Mouse (Mus musculus) ovary, postnatal 14 days (tissue): ENCODE data around the gene Tbc1d10b.

Source experiments
- DNase-seq: peaks from one replicate; pipeline ENCODE4 v3.0.0; 2022; ENCODE audit warnings: low spot score

Gene Tbc1d10b

GRCm38 (mm10) chr7:127224616-127225015 is 16.3 kb upstream of the Tbc1d10b start:
- DNase-seq = no peak

DNA sequence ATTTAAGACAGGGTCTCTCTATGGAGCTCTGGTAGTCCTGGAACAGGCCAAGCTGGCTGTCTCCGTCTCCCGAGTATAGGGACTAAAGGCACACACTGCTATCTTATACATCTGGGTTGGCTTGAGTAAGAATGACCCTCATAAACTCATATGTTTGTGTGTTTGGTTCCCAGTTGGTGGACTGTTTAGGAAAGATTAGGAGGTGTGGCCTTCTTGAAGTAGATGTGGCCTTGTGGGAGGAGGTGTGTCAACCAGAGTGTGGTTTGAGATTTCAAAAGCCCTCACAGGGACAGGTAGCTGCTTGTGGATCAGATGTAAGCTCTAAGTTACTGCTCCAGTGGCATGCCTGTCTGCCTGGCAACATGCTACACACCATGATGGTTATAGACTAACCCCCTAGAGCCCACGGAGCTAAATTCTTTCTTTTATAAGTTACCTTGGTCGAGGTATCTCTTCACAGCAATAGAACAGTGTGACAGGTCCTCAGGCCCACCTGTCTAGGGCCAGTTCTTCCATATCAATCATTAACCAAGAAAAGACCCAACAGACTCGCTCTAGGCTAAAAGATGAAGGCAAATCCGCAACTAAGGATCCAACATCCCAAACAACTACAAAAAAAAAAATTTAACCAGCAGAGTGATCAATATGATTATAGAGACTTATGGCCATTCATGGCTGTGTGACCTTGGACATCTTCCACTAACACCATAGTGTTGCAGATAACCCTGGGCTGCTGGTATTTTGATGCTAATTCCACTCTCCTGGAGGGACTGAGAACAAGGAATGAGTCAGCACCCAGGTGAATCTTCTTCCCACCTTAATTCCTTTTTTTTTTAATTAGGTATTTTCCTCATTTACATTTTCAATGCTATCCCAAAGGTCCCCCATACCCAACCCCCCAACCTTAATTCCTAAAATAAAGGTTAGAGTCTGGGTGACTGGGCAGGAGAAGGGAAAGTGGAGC is 15.5 kb upstream of the Tbc1d10b start:
- DNase-seq = no peak

- DNase-seq = no peak
Measured at GRCm38 (mm10) chr7:127223106-127223505, 14.8 kb upstream of the Tbc1d10b start.

GRCm38 (mm10) chr7:127220440-127220839 is 12.2 kb upstream of the Tbc1d10b start:
- no peak for DNase-seq

GRCm38 (mm10) chr7:127218670-127219069 is 10.4 kb upstream of the Tbc1d10b start:
- no peak for DNase-seq

DNA sequence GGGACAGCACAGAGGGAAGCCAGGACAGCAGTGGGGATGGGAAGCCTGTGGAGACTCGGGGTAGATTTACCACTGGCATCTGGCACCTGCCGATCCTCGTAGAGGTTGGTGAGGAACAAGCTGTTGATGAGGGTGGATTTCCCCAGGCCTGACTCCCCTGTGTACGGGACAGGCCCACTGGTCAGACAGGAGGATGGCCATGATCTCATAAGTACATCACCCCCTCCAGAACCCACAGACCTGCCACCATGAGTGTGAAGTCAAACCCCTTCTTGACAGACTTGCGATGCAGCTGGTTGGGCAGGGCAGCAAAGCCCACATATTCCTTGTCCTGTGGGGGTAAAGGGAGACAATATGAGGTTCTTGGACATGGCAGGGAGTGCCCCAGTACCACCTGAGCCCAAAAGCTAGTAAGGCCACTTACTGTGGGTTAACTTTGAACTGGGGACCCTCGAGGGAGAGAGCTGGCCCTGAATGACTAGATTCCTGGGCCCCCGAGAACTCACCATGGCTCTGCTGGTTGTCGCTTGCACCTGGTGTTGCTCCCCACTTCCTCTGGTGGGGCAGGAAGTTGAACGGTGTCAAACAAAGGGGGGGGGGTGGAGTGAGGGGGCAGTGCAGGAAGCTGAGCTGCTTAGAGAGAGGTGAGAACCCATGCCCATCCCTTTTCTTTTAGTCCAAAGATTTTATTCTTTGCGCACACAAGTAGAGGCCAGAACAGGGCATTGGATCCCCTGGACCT is 9.8 kb upstream of the Tbc1d10b start:
- no peak for DNase-seq

DNA sequence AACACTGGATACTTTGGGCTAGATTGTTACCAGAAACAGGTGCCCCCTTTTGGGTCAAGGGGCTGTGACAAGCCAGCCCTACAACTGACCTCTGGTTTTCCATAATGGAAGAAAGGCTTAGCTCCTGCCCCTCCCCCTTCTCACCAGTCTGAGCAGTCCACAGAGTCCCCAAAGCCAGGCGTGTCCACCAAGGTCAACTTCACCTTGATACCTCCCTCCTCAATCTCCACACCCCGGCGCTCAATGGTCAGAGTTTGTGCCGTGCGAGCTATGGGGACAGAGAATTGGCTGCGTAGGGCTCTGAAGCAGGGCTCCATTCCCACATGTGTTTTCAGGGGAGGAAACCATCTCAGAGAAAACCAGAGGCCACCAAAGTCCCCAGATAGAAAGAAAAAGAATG is 9.2 kb upstream of the Tbc1d10b start:
- DNase-seq = no peak

DNA sequence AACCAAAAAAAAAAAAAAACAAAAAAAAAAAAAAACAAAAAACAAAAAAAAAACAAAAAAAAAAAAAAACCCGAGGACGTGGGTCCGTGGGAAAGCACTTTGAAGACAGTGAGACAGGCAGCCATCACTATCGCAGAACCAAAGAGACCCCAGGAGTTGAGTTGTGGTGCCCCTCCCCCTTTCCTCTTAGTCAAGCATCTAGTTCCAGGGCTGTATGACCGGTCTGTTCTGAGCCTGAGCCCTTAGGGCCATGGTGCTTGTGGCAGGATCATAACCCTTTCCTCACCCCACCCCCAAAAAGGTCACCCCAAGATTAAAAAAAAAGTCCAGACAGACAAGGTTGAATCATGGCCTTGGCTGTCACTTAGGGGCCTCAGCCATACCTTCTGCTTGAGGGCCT is 8.0 kb upstream of the Tbc1d10b start:
- DNase-seq = no peak

GRCm38 (mm10) chr7:127214981-127215871 is 7.0 kb upstream of the Tbc1d10b start:
- DNase-seq = peak; percentile 49

DNA sequence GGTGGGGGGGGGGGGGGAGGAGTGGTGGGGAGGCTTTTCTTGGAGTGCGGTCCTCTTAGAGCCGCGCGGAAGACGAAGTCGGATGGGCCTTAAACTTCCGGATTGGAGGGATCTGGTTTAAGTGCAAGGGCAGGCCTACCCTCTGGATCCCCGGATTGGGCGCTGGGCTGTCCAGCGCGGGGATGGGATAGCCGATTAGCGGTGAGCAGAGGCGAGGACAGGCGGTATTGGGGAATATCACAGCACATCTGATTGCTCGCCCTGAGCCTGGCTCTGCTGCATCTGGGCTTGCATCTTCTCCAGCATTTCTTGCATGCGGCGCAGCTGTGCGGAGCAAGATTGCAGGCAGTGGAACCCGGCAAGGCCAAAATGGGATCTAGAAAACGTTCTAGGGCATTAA is 6.3 kb upstream of the Tbc1d10b start:
- DNase-seq = no peak

- no peak for DNase-seq
Measured at GRCm38 (mm10) chr7:127213930-127214329, 5.7 kb upstream of the Tbc1d10b start.

DNA sequence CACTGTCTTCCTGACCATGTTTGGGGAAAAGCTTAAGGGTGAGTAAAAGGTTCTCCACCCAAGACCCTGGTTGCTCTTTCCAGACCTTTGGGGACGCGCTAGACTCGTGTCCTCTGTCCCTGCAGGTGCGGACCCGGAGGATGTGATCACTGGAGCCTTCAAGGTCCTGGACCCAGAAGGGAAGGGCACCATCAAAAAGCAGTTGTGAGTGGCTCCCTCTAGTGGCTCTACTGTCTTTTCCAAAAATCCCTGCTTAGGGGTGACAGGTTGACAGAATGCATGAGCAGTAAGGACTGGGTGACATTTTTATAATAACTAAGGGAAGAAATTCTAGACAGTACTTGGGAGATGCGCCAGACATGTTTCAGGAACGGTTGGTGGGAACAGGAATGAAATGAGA is 5.2 kb upstream of the Tbc1d10b start:
- no peak for DNase-seq

DNA sequence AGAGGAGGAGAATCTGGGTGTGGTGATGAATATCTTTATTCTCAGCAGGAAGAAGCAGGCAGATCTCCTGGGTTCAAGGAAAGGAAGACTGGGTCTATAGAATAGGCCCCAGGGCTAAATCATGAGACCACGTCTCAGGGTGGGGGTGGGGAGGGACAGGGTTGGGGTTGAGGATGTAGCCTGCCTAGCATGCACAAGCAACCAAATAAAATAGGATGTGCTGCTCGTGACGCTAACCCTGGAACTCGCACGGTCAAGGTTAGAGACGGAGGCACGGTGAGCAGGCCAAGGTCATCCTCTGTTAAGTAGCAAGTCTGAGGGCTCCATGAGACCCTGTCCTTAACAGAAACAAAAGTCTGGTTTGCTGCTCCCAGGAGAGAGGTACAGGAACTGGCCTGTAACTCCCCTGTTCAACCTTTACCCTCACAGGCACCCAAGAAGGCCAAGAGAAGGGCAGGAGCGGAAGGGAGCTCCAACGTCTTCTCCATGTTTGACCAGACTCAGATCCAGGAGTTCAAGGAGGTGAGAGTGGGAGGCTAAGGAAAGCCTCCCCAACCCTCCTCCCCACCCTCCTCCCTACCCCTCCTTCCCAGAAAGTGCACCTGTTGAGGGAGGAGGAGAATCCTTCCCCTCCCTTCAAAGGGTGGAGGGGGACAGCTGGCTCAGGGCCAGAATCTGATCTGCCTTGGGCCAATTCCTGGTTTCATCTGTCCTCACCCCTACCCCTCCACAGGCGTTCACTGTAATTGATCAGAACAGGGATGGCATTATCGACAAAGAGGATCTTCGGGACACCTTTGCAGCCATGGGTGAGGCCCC is 4.4 kb upstream of the Tbc1d10b start:
- DNase-seq = no peak

- DNase-seq = no peak
Measured at GRCm38 (mm10) chr7:127211014-127211745, 2.9 kb upstream of the Tbc1d10b start.

GRCm38 (mm10) chr7:127210266-127210665 is 2.0 kb upstream of the Tbc1d10b start:
- no peak for DNase-seq

- no peak for DNase-seq
Measured at GRCm38 (mm10) chr7:127209851-127210250, 1.6 kb upstream of the Tbc1d10b start.

DNA sequence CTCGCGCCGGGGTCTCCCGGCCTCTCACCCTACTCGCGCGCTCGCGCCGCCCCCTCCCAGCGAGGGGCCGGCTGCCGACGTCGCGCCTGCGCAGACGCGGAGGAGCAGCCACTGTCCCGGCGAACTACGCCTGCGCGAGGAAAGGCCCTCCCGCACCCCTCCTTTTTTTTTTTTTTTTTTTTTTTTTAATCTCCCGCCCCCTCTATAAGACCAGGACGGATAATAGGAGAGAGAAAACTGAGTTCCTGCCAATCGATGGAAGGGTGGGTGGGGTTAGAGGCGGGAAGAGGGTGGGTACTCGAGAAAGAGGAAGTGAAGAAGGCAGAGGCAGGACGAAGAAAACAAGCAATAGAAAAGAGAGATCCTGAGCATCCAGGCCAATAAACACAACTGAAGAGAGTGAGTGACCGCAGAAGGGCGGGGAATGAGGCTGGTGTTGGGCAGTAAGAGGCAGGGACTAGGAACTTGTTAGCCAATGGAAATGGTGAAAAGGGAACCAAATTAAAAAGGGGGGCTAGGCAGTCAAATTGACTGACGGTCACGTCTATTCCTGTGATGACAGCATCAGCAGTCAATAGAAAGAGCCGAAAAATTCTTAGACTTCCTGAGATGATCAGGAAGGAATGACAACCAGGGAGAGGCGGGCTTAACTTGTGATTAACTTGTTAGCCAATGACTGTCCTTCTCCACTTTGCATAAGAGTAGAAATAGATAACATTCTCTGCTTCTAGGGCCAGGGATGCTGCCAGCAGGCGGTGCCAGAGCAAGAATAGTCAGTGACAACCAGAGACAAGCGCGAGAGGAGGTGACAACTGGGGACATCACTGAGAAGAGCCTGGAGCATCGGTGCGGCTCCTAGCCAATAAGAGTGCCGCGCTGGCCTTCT is 528 bp upstream of the Tbc1d10b start, which contains the start of gene Mylpf:
Gene Mylpf (plus strand): TSS at position 338 of the 886 bp plus-strand sequence.
- DNase-seq = peak; percentile 89

DNA sequence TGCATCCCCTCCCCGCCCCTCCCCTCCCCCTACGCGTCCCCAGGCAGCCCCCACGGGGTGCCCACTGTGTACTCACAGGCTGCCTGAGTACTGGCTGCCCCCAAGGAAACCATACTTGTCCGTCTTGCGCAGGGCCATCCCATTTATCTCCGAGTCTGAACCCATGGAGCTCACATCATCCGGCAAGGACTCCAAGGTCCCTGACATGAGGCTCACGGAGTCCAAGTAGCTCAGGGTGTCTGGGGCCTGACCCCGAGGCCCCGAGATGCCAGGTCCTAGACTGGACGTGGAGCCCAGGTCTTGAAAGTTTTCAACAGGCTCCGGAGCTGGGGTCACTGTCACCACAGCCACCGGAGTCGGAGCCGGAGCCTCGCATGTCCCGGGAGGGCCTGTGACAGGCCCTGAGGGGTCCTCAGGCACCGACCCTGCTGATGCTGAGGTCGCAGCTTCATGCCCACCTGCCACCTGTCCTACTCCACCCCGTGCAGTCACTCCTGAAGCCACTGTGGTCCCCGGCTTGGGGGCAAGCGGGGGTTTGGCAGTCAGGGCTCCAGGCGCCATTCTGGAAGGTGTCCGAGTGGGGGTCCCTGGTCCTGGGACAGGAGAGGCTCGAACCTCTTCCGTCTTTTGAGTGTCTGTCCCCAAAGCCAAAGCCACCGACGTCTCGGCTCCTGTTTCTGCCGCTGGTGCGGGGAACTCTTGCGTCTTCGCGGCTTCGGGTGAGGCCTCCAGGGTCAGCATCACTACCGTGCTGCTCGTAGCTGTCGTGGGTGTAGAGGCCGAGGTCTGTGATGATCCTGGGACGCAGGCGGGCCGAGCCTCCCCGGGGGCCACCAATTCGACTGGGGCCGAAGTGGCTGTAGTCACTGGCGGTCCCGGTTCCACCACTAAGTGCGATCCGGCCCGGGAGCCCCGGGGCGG is 634 bp downstream of the Tbc1d10b start:
- DNase-seq = no peak
